In genomic region chr13:54912894-54913621, GRCm38 (mm10) we compare ENCODE assay signal across 15 mouse cellular contexts. TPM values are rescaled to one million over a fixed set of nuclear protein-coding genes. Genes with fewer than 3 reads are reported as not detected.
A peak's percentile ranks its signal among the peaks of the same experiment; 100 is the strongest.
DNase-seq lines count a peak whose midpoint lies in the region; ATAC-seq and TF ChIP-seq lines count a peak whose summit lies in the region.
"Had no signal": no experiment of that assay in that cellular context is flagged by ENCODE, and none has a peak within 500 bp of the region (broad histone marks: within the 10 kb centered on the region; RNA-seq: fewer than 3 reads in every experiment).

No protein-coding gene starts in this region.

- no peak overlapping the region for H3K4me2 ChIP-seq in hindbrain, embryonic 11.5 days (replicated peaks; ENCODE audit: low read depth, low read length)
- H3K4me2 ChIP-seq in limb, embryonic 14.5 days (replicated peaks; ENCODE audit: low read depth, low read length, severe bottlenecking) = no peak overlapping the region
- H3K4me2 ChIP-seq: intestine, embryonic 15.5 days had no signal

- no peak for ATAC-seq in hindbrain, embryonic 11.5 days (ENCODE audit: low FRiP score)
- ATAC-seq in limb, embryonic 14.5 days (ENCODE audit: low FRiP score, low read depth) = peak; percentile 50; the same call in 1 of the 2 replicates
- ATAC-seq: intestine, embryonic 15.5 days had no signal

- no peak overlapping the region for H3K27ac ChIP-seq in hindbrain, embryonic 11.5 days (ENCODE audit: low read depth, low read length)
- no peak overlapping the region for H3K27ac ChIP-seq in hindbrain, embryonic 10.5 days
- no peak overlapping the region for H3K27ac ChIP-seq in forebrain, embryonic 10.5 days
- H3K27ac ChIP-seq in limb, embryonic 14.5 days (replicated peaks; ENCODE audit: low read depth, low read length) = no peak overlapping the region
- H3K27ac ChIP-seq: heart, embryonic 13.5 days; intestine, embryonic 15.5 days; macrophage had no signal

- no peak overlapping the region for H3K4me3 ChIP-seq in hindbrain, embryonic 11.5 days (ENCODE audit: low read depth, low read length)
- no peak overlapping the region for H3K4me3 ChIP-seq in hindbrain, embryonic 10.5 days
- H3K4me3 ChIP-seq in forebrain, embryonic 10.5 days = peak overlapping the region; percentile 7; the same call in 1 of the 2 replicates
- no peak overlapping the region for H3K4me3 ChIP-seq in limb, embryonic 14.5 days (replicated peaks; ENCODE audit: low read length)
- H3K4me3 ChIP-seq: heart, embryonic 13.5 days; intestine, embryonic 15.5 days; myocyte had no signal

- H3K36me3 ChIP-seq in hindbrain, embryonic 11.5 days (ENCODE audit: control insufficient read depth, insufficient read depth, low read length) = no peaks in the 10 kb centered on the region
- no peaks in the 10 kb centered on the region for H3K36me3 ChIP-seq in hindbrain, embryonic 10.5 days
- H3K36me3 ChIP-seq in forebrain, embryonic 10.5 days (replicated peaks) = no peaks in the 10 kb centered on the region
- no peaks in the 10 kb centered on the region for H3K36me3 ChIP-seq in limb, embryonic 14.5 days (ENCODE audit: control insufficient read depth, insufficient read depth, low read length)
- H3K36me3 ChIP-seq: G1E; heart, embryonic 13.5 days; intestine, embryonic 15.5 days had no signal

- DNase-seq in hindbrain, embryonic 11.5 days (ENCODE audit: low spot score) = peak; percentile 20
- no peak for DNase-seq in hindbrain, embryonic 10.5 days (ENCODE audit: low spot score)
- peak; percentile 34 for DNase-seq in lung, postnatal 10 days
- DNase-seq in lung, adult 18-20 months = no peak
- DNase-seq in forebrain, embryonic 10.5 days (ENCODE audit: extremely low spot score, low spot score) = no peak
- DNase-seq in limb, embryonic 14.5 days (ENCODE audit: low spot score) = peak; percentile 73
- DNase-seq in spleen, postnatal 36 days (ENCODE audit: low spot score in 2 of 2) = no peak
- no peak for DNase-seq in ovary, postnatal 10 days (ENCODE audit: low spot score)
- DNase-seq: gastrocnemius, postnatal 25 days; thymus, adult 18-20 months had no signal

- no peaks in the 10 kb centered on the region; the same call in 1 of the 2 replicates for H3K4me1 ChIP-seq in hindbrain, embryonic 11.5 days (replicated peaks; ENCODE audit: control insufficient read depth, insufficient read depth, low read length)
- H3K4me1 ChIP-seq in hindbrain, embryonic 10.5 days (replicated peaks) = peaks cover 26% of the 10 kb centered on the region
- peaks cover 31% of the 10 kb centered on the region for H3K4me1 ChIP-seq in forebrain, embryonic 10.5 days
- 0 out of 2 replicates have a peak, but pooled peaks cover 5% of the 10 kb centered on the region for H3K4me1 ChIP-seq in limb, embryonic 14.5 days (ENCODE audit: control insufficient read depth, insufficient read depth, low read length)
- H3K4me1 ChIP-seq: intestine, embryonic 15.5 days had no signal

- no peaks in the 10 kb centered on the region for H3K9me3 ChIP-seq in hindbrain, embryonic 11.5 days (ENCODE audit: control insufficient read depth, low read length)
- peaks cover 5% of the 10 kb centered on the region; the same call in 1 of the 2 replicates for H3K9me3 ChIP-seq in hindbrain, embryonic 10.5 days
- H3K9me3 ChIP-seq in forebrain, embryonic 10.5 days = 0 out of 2 replicates have a peak, but pooled peaks cover 4% of the 10 kb centered on the region
- peaks cover 7% of the 10 kb centered on the region for H3K9me3 ChIP-seq in limb, embryonic 14.5 days (ENCODE audit: control insufficient read depth, low read length)
- H3K9me3 ChIP-seq: G1E; heart, embryonic 13.5 days; intestine, embryonic 15.5 days had no signal

- WGBS in hindbrain, embryonic 11.5 days = 16% methylated on average over 16 of the region's 16 CpGs
- WGBS in hindbrain, embryonic 10.5 days = 15% methylated on average over 16 of the region's 16 CpGs
- WGBS in forebrain, embryonic 10.5 days = 16% methylated on average over 16 of the region's 16 CpGs
- WGBS in limb, embryonic 14.5 days = 9% methylated on average over 16 of the region's 16 CpGs

- H3K9ac ChIP-seq in hindbrain, embryonic 11.5 days (ENCODE audit: low read depth, low read length) = no peak overlapping the region
- no peak overlapping the region for H3K9ac ChIP-seq in limb, embryonic 14.5 days (ENCODE audit: low read depth, low read length, severe bottlenecking)
- H3K9ac ChIP-seq: heart, embryonic 13.5 days; intestine, embryonic 15.5 days had no signal

- H3K27me3 ChIP-seq in hindbrain, embryonic 11.5 days (ENCODE audit: control insufficient read depth, insufficient read depth, low read length) = peaks cover 20% of the 10 kb centered on the region
- peaks cover 65% of the 10 kb centered on the region for H3K27me3 ChIP-seq in hindbrain, embryonic 10.5 days (ENCODE audit: insufficient read depth, poor library complexity, severe bottlenecking)
- peaks cover 52% of the 10 kb centered on the region for H3K27me3 ChIP-seq in forebrain, embryonic 10.5 days (ENCODE audit: poor library complexity, severe bottlenecking)
- peaks cover 20% of the 10 kb centered on the region for H3K27me3 ChIP-seq in limb, embryonic 14.5 days (ENCODE audit: control insufficient read depth, insufficient read depth, low read length)

- no peak for TF ChIP-seq POLR2A in limb, embryonic 14.5 days (IDR thresholded peaks at IDR 0.05; ENCODE audit: borderline replicate concordance, extremely low read depth, insufficient read depth, insufficient read length)

RNA-seq across cellular contexts. Expression of gene Unc5a, which starts 36.2 kb away (rescaled TPM):
- polyA plus RNA-seq in hindbrain, embryonic 11.5 days (2014; fragmentation: Nextera tagmentation; extraction: Ambion mirVana) = 2.7 and 2.9 TPM in 2 replicates
- 2.0 and 4.4 TPM in 2 replicates for polyA plus RNA-seq in hindbrain, embryonic 10.5 days (2016; fragmentation: Nextera tagmentation; extraction: Ambion mirVana)
- polyA plus RNA-seq in forebrain, embryonic 10.5 days (2016; fragmentation: Nextera tagmentation; extraction: Ambion mirVana) = 2.4 TPM in 2 replicates
- polyA plus RNA-seq in limb, embryonic 14.5 days (2012; rRNA removed) = 3.3 and 3.9 TPM in 2 replicates
- polyA plus RNA-seq in limb, embryonic 14.5 days (2014; fragmentation: Nextera tagmentation; extraction: Ambion mirVana) = 1.2 and 2.2 TPM in 2 replicates

Comparison
In these comparisons a context has a peak if more than half of its experiments do, and no peak if none do; other contexts are left out.
1. DNase-seq: peak in hindbrain, embryonic 11.5 days (single experiment), lung, postnatal 10 days (single experiment) and limb, embryonic 14.5 days (single experiment); none in hindbrain, embryonic 10.5 days (single experiment), lung, adult 18-20 months (0 of 2), forebrain, embryonic 10.5 days (single experiment), spleen, postnatal 36 days (0 of 2) and ovary, postnatal 10 days (single experiment).